Mouse (Mus musculus): ENCODE data around the gene Lsm14b.

Gene Lsm14b

DNA sequence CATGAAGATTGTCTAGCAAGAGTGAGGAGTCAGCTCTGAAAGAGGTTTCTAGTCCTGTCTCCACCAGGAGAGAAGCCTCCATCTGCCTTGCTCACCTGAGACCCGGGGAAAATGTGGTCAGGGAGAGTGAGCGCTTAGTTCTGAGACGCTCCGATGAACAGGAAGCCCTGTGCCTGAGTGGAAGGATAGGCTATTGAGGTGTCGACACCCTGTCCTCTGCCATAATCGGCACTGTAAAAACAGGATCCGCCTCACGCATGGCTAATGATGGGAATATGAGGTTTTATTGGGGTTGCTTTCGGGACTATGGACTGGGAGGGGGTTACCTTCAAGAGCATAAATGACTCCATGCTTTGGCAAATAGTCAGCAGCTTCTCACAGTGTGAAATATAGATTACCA lies 6.2 kb upstream of the Lsm14b start:
- no peak for DNase-seq

DNA sequence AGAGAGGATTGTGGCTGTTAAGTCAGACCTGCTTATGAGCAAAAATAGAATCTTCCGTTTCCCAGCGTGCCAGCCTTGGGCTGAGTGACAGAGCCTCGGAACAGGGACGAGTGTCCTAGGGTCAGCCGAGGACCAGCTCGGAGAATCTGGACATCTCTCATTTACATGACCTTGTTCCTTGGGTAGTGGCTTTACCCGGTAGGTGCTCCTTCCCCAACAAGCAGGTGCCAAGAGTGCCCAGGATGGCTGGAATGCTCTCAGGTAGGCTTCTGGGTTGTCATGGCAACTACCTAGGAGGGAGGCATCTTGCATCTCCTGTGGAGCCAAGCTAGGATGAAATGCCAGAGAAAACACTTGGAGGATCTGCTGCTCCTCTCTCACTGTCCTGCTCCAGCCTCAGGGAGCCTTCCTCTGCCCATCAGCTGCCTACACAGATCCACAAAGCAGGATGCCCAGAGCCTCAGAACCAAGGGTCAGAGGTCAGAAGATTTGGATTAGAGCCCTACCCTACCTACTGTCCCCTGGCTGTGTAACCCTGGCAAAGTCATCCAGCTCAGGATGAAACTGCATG lies 4.6 kb upstream of the Lsm14b start:
- no peak for DNase-seq

DNA sequence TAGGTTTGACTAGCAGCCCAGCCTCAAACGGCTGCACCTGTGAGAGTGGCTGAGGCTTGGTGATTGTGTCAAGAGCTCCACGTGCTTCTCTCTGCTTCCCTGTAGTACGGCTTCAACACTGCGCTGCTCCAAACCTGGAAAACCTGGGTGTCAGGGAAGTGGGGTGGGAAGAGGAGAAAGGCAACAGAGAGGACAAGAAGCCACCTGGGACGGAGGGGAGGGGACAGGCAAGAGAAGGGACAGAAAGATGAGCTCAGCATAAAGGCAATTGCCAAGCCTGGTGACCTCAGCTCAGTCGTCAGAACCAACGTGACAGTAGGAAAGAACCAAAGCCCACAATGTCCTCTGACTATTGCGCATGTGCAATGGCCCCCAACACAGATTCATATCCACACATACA lies 3.9 kb upstream of the Lsm14b start:
- DNase-seq: no peak

DNA sequence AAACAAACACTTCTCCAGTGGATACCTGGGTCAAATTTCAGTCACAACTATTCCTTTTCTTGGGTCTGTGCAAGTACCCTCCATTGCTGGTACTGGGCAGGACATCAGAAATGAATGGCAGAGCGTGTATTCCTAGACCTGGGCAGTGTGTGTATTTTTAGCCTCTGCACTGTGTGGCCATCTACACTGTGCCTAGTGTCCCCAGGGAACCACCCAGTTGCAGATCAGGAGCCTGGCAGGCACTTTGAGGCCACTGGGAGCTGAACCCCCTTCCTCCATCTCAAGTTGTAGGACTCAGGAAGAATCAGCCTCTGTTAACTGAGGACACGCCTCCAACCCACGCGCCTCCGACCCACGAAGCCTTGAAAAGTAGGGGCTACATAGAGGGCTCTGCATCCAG lies 2.0 kb upstream of the Lsm14b start:
- DNase-seq: no peak

DNA sequence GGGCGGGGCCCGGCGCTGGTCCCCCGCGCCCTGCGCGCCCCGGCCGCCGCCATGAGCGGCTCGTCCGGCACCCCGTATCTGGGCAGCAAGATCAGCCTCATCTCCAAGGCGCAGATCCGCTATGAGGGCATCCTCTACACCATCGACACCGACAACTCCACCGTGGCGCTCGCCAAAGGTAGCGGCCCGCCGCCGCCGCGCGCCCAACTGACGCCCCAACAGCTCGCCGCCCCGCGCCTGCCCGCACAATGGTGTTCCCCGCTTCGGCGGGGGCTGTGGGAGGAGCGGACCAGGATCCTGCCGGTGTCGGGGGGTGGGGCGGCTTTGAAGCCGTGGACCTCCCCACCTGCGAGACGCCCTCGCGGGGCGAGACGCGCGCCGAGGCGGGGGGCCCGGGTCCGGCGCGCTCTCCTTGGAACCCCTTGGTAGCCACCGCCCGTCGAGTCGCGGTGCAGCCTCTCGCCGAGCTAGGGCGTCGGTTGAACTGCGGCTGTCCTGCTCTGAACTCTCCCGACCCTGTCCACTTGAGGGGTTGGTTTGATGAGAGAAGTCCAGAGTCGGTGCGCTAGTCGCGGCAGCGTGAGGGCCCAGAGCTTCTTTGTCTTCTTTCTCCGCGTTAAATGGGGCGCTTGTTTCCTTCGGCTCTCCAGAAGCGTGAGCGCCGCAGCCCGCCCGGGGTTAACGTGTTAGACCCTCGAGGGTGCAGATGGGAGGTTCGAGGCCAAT lies 511 bp downstream of the Lsm14b start:
- DNase-seq: peak; percentile 63

DNA sequence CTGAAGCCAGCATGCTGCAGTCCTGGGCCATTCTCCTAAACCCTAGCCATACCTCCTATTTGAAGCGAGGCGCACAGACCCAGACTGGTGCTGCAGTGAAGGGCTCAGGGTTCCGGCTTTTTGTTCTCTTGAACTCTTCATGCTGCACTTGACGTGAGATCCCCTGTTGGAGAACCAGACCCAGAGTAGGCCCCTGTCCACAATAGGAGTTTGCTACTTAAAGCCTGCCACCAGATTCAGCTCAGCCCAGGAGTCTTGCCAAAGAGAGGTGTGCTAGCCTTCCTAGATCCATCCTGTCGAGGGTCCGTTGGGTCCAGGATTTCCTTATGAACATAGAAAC lies 1.0 kb downstream of the Lsm14b start:
- DNase-seq: no peak

DNA sequence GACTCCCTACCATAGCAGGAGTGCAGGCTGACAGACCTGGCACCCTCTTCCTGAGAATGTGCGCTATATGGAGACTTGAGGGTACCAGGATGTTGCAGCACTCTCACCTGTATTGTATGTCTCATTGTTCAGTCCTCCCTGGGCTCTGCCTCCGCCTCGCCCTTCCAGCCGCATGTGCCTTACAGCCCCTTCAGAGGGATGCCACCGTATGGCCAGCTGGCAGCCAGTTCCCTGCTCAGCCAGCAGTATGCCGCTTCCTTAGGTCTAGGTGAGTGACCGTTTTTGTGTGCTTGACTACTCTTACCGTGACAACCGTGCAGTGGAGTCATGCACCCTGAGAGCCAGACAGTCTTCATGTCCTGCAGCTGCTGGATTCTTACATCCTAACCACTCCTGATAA lies 3.0 kb downstream of the Lsm14b start:
- DNase-seq: no peak

DNA sequence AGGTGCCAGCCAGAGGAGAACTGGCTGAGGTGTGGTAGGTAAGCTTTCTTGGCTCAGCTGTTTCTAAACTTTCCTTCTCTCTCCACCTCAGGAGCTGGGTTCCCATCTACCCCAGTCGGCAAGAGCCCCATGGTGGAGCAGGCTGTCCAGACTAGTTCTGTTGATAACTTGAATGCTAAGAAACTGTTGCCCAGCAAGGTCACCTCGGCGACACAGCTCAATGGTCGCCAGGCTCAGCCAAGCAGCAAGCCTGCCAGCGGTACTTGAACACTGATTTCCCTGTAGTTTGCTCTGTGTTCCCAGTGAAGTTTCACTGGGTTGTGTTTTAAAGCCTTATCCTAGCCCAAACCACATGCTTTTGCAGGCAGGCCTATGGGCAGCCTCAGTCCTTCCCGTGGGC lies 6.5 kb downstream of the Lsm14b start:
- no peak for DNase-seq

DNA sequence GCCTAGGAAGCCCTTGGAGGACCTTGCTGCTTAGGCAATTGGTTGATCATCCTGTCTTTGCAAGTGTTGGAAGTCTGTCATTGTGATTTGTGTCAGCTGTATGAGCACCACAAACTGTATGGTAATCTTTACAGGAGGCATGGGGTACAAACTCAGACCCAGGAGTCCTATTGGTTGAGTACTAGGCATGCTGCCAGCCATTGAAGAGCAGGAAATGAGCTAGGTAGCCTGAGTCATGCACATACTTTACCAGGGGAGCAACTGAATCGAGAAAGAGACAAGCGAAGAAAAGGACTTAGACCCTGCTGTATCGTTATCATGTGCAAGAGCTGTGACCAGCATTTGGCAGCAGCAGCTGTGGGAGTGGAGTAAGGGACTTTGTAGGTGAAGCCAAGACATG lies 8.1 kb downstream of the Lsm14b start:
- no peak for DNase-seq

DNA sequence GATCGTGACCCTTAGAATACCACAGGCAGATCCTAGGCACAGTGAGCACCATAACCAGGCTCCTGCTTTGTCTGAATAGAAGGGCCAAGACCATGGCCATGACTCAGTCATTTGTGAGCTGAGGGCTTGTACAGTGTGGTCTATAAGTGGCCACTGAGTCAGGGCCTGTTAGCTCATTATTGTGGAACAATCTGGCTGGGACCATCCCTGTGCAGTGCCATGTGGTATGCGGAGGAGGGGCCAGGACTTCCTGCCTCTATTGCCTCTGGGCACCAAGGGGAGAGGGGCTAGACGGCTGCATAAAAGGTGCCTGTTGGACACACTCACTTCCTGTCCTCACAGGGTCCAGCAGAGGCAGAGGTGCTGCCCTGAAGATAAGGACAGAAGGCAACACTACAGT lies 9.2 kb downstream of the Lsm14b start:
- DNase-seq: no peak

DNA sequence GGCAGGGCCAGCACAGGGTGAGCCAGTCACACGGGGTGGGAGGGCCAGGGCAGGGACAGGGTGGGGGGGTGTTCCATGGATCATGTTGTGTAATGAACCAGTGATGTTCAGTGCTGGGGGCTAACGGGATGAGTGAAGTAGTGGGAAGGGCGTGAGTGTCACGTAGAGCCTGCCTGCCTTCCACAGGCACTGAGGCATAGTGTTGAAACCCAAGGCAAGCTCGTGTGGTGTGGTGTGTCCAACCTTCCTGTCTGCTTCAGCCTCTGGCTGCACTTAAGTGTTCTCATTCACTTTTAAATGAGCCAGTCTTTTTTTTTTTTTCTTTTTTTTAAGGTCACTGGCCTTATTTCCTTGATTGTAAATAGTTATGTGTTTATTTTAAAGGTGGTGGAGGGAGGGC lies 10.0 kb downstream of the Lsm14b start:
- DNase-seq: no peak

DNA sequence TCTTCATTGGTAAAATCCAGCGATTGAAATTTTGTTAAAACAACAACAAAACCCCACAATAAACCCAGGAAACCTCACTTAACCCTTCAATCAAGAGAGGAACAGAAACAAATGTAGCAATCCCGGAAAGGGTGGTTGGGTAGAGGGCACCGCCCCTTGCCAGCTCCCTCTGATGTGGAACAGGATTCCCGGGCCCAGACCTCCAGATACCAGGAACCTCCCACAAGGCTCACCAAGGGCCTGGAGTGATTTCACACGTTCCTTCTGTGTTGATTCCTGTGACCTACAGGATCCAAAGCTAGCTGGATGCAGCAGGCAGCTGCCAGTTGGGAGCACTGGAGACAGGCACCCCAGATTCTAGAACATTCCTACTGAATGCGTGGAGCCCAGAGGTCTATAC lies 15.6 kb downstream of the Lsm14b start:
- no peak for DNase-seq

DNA sequence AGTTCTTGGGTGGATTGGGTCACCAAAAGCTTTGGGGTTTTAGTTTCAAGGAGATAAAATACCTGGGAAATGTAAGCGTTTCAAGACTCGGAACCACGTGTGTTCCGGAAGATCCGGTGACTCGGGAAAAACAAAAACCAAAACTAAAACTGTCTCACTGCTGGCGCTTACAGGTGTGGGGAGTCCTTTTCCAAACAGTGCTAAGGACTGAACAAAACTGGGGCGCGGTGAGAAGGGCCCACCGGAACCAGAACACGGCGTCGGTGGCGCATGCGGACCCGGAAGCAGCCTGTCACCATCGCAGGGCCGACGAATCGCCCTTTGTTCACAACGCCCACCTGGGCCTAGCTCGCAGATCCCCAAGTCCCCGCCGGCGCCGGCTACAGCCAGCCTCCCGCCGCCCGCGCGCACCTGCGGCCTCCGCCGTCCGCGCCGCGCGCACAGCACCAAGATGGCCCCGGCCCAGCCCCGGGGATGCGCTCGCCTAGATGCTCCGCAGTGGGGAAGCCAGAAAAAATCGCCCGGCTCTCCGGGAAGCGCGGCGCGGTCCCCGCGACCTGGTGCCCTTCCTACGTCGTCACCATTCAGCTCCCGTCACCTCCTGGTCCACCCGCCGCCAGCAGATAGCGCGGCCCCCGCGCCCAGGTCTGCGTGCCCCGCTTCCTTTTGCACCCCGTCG lies 16.9 kb downstream of the Lsm14b start:
- DNase-seq: peak; percentile 45

DNA sequence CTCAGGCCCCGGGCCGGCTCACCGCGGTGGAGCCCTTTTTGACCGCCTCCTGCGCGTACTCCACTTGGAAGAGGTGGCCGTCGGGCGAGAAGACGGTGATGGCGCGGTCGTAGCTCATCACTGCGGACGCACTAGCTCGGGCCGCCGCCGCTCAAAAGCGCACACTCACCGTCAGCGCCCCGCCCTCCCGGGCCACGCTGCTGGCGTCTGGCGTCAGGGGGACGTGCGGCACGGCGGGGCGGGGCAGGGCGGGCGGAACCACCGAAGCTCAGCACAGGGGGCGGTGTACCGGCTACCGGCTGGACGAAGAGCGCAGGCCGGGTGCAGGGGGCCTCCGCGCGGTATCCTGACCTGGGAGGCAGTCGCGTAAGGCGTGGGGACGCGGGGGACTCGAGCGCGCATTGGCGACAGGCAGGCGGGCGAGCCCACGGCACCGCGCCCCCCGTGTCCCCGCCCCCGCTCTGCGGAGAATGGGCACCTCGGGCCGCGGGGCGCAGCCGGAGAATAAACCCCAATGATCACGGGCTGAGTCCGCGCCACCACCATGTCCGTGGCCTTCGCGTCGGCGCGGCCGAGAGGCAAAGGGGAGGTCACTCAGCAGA lies 17.6 kb downstream of the Lsm14b start, which contains the start of the genes Psma7 and Ss18l1:
Gene Psma7 (minus strand): TSS at position 178 of the 602 bp plus-strand sequence.
Gene Ss18l1 (plus strand): TSS at position 254 of the 602 bp plus-strand sequence.
- peak; percentile 94 for DNase-seq

DNA sequence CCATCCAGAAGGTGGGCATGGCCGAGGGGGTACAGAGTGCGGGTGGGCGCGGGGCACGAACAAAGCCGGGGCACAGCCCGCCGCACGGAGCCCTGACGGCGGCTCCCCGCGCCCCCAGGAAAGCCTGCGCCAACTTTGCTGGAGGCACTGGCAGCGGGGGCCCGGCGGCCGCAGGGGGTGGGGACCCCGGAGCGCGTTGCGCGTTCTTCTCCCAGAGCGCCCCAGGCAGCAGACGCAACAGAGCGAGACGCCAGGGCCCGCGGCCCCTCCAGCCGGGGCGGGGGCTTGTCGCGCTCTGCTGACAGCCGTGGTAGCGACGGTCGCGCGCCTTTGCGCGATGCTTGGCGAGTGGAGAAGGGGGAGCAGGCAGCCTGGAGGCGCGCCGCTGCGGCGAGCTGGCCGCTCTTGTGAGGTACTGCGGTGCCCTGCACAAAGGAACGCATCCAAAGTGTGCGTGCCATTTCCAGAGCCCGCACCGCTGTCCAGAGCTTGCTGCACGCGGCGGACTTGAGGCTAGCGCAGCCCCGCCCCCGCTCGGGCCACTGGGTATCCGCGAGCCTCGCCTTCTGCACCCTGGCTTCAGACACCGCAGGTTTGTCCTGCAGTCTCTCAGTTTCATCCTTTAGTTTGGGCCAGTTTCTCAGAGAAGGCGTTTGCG lies 18.2 kb downstream of the Lsm14b start:
- DNase-seq: peak; percentile 77

DNA sequence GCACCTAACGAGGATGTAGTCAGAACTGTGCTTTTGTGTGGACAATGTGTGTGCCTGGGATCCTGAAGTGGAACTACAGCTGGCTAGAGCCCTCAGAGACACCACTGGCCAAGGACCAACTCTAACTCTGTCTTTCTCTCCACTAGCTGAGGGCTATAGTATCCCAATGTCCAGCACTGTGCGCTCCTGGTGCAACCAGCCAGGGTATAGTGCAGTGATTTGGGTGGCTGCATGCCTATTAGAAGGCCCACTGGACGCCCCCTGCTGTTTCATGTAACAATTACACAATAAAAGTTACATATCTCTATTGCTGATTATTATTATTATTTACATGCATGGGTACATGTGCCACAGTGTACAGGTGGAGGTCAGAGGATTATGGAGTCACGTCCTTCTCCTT lies 20.5 kb downstream of the Lsm14b start:
- no peak for DNase-seq

DNA sequence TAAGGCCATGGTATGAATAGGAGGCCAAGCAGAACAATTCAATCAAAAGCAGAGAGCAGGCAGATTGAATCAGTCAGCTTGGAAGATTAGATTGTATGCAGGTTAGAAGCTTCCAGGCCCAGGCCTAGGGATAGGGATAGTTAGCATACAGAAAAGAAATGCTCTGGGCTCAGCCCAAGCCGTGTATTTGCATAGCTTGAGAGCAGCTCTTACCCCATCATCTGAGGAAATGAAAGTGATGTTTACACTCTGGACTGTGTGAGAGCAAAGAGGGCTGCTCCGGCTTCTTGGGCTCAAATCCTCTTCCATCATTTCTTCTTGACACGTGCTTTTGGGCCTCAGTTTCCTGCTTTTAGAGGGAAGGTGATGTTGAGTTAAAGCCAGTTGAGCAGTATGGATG lies 22.8 kb downstream of the Lsm14b start:
- no peak for DNase-seq

DNA sequence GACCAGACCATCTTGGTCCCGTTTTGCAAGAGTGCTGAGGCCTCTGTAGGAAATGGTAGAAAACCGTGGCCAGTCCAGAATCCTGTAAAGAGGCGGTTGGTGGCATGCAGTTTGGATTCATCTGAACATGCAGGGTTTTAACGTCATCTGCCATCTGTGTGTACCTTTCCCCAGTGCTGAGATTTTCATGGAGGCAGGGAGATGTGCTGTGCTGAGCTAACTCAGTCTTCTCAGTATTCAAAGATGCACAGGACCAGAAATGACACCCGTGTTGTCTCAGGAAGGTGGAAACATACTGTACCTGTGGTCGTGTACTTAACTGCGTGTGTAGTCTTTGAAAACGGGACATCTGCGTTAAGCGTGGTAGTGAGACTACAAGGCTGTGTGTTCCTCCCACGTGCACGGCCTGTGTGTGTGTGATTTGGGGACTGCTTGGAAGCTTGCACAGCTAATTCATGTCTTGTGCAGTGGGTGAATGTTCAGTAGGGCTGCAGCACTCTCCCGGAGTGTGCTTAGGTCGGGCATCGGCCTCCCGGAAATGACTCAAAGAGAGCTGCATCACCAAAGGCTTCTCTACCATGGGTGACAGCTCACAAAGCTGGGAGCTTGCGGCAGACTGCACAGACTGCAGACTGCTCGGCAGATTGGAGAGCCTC lies 23.3 kb downstream of the Lsm14b start:
- no peak for DNase-seq

DNA sequence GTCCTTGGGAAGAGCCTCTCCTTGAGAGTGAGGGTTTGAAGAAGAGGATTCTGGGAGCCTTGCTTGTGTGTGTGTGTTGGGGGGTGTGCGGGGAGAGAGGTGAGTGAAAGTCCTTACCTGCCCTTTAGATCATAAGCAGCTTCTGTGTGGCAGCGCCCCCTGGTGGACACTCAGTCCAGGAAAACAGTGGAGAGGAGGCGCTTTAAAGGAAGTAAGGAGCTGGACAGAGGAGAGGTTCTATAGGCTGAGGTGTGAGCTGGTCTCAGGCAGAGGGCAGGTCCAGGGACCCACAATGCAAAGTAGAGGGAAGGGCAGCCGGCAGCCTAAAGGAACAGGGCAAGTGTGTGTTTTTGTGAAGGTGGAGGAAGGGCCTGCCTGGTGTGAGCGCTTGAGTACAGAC lies 26.2 kb downstream of the Lsm14b start:
- DNase-seq: peak; percentile 93

DNA sequence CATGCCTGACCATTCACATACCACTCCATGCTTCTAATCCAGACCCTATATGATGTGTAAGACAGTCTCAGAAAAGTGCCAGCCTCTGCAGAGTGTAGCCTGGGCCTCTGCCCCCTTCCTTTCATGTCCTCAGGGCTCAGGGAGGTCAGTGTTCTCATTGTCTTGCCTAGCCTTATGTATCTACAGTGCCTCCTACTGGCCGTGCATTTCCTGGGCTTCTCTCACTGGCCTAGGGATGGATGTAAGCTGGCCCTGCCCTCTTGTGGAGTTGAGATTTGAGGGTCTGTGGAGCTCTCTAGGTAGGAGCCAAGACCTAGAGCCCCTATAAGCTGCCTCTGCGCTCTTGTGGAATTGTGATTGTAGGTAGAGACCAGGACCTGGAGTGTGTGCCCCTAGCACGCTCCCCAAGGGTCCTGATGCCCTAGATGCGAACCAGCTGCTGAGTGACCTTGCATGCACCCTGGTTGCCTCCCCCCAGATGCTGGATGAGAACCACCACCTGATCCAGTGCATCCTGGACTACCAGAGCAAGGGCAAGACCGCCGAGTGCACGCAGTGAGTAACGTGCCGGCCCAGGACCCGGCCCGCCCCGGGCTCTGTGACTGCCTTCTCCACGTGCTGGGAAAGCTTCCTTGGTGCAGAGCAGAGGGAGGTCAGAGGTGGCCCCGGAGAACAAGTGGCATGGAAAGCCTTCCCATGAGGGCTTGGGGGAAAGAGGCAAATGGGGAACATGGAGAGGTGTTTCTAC lies 27.4 kb downstream of the Lsm14b start:
- no peak for DNase-seq

DNA sequence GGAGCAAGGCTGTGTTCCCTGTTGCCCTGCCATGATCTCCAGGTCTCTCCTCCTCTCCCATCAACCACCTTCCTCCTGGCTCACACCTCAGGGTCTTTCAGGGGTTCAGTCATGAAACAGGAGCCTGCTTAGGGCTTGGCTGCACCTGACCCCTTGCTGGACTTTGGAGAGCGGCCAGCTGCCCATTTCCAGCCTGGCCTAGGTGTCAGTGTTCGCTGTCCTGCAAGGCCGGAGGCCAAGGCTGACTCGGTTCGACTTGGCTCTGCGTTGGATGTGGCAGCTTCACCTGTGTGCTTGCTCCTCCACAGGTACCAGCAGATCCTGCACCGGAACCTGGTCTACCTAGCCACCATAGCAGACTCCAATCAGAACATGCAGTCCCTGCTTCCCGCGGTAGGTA lies 28.2 kb downstream of the Lsm14b start:
- DNase-seq: no peak
